26 mouse cellular contexts compared by ENCODE assay signal in genomic region chr5:8053827-8054226, GRCm38 (mm10). TPM values are rescaled to one million over a fixed set of nuclear protein-coding genes. Genes with fewer than 3 reads are reported as not detected.
DNase-seq lines count a peak whose midpoint lies in the region; ATAC-seq and TF ChIP-seq lines count a peak whose summit lies in the region.
"Had no signal": no experiment of that assay in that cellular context is flagged by ENCODE, and none has a peak within 500 bp of the region (broad histone marks: within the 10 kb centered on the region; RNA-seq: fewer than 3 reads in every experiment).

No protein-coding gene starts in this region.

- no peak overlapping the region for H3K27ac ChIP-seq in gastrocnemius, adult 2 months
- no peak overlapping the region for H3K27ac ChIP-seq in intestine, embryonic 15.5 days
- H3K27ac ChIP-seq: heart, embryonic 15.5 days; hindbrain, embryonic 10.5 days; layer of hippocampus, adult 2 months; limb, embryonic 13.5 days; liver, embryonic 13.5 days; macrophage; midbrain, embryonic 15.5 days; neural tube, embryonic 13.5 days had no signal

- no peaks in the 10 kb centered on the region for H3K9me3 ChIP-seq in intestine, embryonic 15.5 days
- H3K9me3 ChIP-seq: heart, embryonic 15.5 days; hindbrain, embryonic 10.5 days; limb, embryonic 13.5 days; liver, embryonic 13.5 days; midbrain, embryonic 15.5 days; neural tube, embryonic 13.5 days had no signal

- WGBS in intestine, embryonic 15.5 days = 84% methylated on average over 4 of the region's 4 CpGs

- no peaks in the 10 kb centered on the region for H3K27me3 ChIP-seq in intestine, embryonic 15.5 days (replicated peaks)
- H3K27me3 ChIP-seq: heart, embryonic 15.5 days; limb, embryonic 13.5 days; liver, embryonic 13.5 days; midbrain, embryonic 15.5 days; neural tube, embryonic 13.5 days had no signal

- intact Hi-C loops in gastrocnemius, adult 2 months (cut with DNase I) = loop anchor here (10.0 kb wide), 1 partner anchor 361 kb away; no protein-coding TSS in a partner anchor
- intact Hi-C loops in gastrocnemius, postnatal 36 days (cut with DNase I) = no loop called here
- intact Hi-C loops in heart, postnatal 10 days (cut with DNase I) = loop anchor here (10.0 kb wide), 2 partner anchors 941 to 1101 kb away; partner anchors contain the start of gene Crot

- no peak overlapping the region for H3K9ac ChIP-seq in intestine, embryonic 15.5 days
- H3K9ac ChIP-seq: forebrain, postnatal 0 days; heart, embryonic 15.5 days; limb, embryonic 13.5 days; liver, embryonic 13.5 days; midbrain, embryonic 15.5 days; neural tube, embryonic 13.5 days had no signal

- no peak overlapping the region for H3K4me2 ChIP-seq in intestine, embryonic 15.5 days (replicated peaks)
- H3K4me2 ChIP-seq: heart, embryonic 15.5 days; limb, embryonic 13.5 days; liver, embryonic 13.5 days; midbrain, embryonic 15.5 days; neural tube, embryonic 13.5 days had no signal

- no peaks in the 10 kb centered on the region for H3K36me3 ChIP-seq in intestine, embryonic 15.5 days
- H3K36me3 ChIP-seq: midbrain, embryonic 15.5 days had no signal

- H3K4me1 ChIP-seq in intestine, embryonic 15.5 days (replicated peaks) = 0 out of 2 replicates have a peak, but pooled peaks cover 5% of the 10 kb centered on the region

- ATAC-seq in intestine, embryonic 15.5 days = no peak
- ATAC-seq: forebrain, postnatal 0 days; hindbrain, embryonic 16.5 days; intestine, embryonic 16.5 days; midbrain, embryonic 15.5 days had no signal

- no peak overlapping the region for H3K4me3 ChIP-seq in gastrocnemius, adult 2 months
- no peak overlapping the region for H3K4me3 ChIP-seq in intestine, embryonic 15.5 days (replicated peaks)
- H3K4me3 ChIP-seq: heart, embryonic 15.5 days; hindbrain, embryonic 10.5 days; layer of hippocampus, adult 2 months; limb, embryonic 13.5 days; liver, embryonic 13.5 days; midbrain, embryonic 15.5 days; neural tube, embryonic 13.5 days had no signal

- DNase-seq in gastrocnemius, adult 2 months = peak; percentile 26
- DNase-seq in gastrocnemius, postnatal 36 days = no peak
- peak; percentile 47 for DNase-seq in 3134 (ENCODE audit: extremely low read depth, insufficient read length, low spot score)
- peak; percentile 26 for DNase-seq in Muller cell, postnatal 12 days (ENCODE audit: inconsistent ontology term)
- peak; percentile 48 to 53 for DNase-seq in heart, postnatal 10 days
- no peak for DNase-seq in embryo, embryonic 10 days (ENCODE audit: low spot score)
- DNase-seq in frontal cortex, adult 2 months (ENCODE audit: extremely low spot score in 1 of 2, low spot score in 1 of 2) = no peak
- DNase-seq: adrenal gland, postnatal 25 days; cerebellum, postnatal 10 days; forebrain, postnatal 0 days; kidney, adult 9 months; kidney, postnatal 25 days; liver, embryonic 13.5 days; lung, adult 2 months; retina, postnatal 1 day; right cerebral cortex, postnatal 25 days had no signal

- no peak for TF ChIP-seq CTCF in gastrocnemius, adult 2 months (IDR thresholded peaks at IDR 0.05)

RNA-seq across cellular contexts. Expression of gene Sri, which starts 7.9 kb away (rescaled TPM):
- total RNA-seq in gastrocnemius, adult 2 months (2021) = 10 to 100 TPM; 13.1 to 20.7 TPM
- 10 to 100 TPM; 16.8 to 19.0 TPM for total RNA-seq in gastrocnemius, postnatal 36 days (2021)
- total RNA-seq in heart, postnatal 10 days (2021) = 100 to 1,000 TPM; 147 to 160 TPM
- polyA plus RNA-seq in frontal cortex, adult 2 months (2012; rRNA removed) = 112 and 113 TPM in 2 replicates
- polyA plus RNA-seq in intestine, embryonic 15.5 days (2015; fragmentation: Nextera tagmentation; extraction: Ambion mirVana) = 280 and 297 TPM in 2 replicates

Comparison
In these comparisons a context has a peak if more than half of its experiments do, and no peak if none do; other contexts are left out.
1. DNase-seq: peak in gastrocnemius, adult 2 months (single experiment), 3134 (single experiment), Muller cell, postnatal 12 days (single experiment) and heart, postnatal 10 days (2 of 2); none in gastrocnemius, postnatal 36 days (0 of 2), embryo, embryonic 10 days (single experiment) and frontal cortex, adult 2 months (0 of 2).
2. RNA of gene Sri, which starts 7.9 kb away (total RNA-seq): 147 to 160 TPM in heart, postnatal 10 days; 13.1 to 20.7 TPM in gastrocnemius, adult 2 months and 16.8 to 19.0 TPM in gastrocnemius, postnatal 36 days; every median in the first group is over 4 times any median in the second.